Mouse (Mus musculus): Measurements from ENCODE around the gene Mmp24. TPM values are rescaled to one million over a fixed set of nuclear protein-coding genes. Genes with fewer than 3 reads are reported as not detected.
"Not testable (repeated sequence)": the region's sequence is repeated elsewhere in the genome, so short reads cannot be mapped to it uniquely, and the experiment has no call there.

Gene Mmp24
- total RNA-seq, 2 experiments from 2014 or later, result 35.6 to 37.8 TPM

GRCm38 (mm10) chr2:155818596-155819391, 43.7 kb downstream of the Mmp24 start:
- Histone ChIP-seq H3K4me3 (peak overlapping the region; percentile 78), H3K27ac (peak overlapping the region; percentile 99)
- intact Hi-C loops (cut with DNase I), result no loop called here
- no peak for TF ChIP-seq CTCF (IDR thresholded peaks at IDR 0.05)
- DNase-seq (ENCODE audit: extremely low spot score in 1 of 2, low spot score in 2 of 2), result peak; percentile 91 to 92

- TF ChIP-seq CTCF (IDR thresholded peaks at IDR 0.05), result no peak
- Histone ChIP-seq H3K27ac (peak within 1 kb of the TSS; percentile 99), H3K4me3 (peak within 1 kb of the TSS; percentile 78)
- intact Hi-C loops (cut with DNase I), result no loop called here
- DNase-seq (ENCODE audit: extremely low spot score in 1 of 2, low spot score in 2 of 2), result no peak
Measured at GRCm38 (mm10) chr2:155819392-155819448, 44.1 kb downstream of the Mmp24 start, which contains the start of gene BC029722. Gene BC029722, minus strand, starts transcription at chr2:155819426.

GRCm38 (mm10) chr2:155819449-155820251, 44.5 kb downstream of the Mmp24 start:
- intact Hi-C loops (cut with DNase I), result no loop called here
- peak overlapping the region; percentile 99 for H3K27ac ChIP-seq
- no peak for TF ChIP-seq CTCF (IDR thresholded peaks at IDR 0.05)
- no peak for DNase-seq (ENCODE audit: extremely low spot score in 1 of 2, low spot score in 2 of 2)
- peak overlapping the region; percentile 78 for H3K4me3 ChIP-seq

- no peak for DNase-seq (ENCODE audit: extremely low spot score in 1 of 2, low spot score in 2 of 2)
- no peak for TF ChIP-seq CTCF (IDR thresholded peaks at IDR 0.05)
- H3K4me3 ChIP-seq, result no peak overlapping the region
- intact Hi-C loops (cut with DNase I), result no loop called here
- H3K27ac ChIP-seq, result no peak overlapping the region
Measured at GRCm38 (mm10) chr2:155820779-155821178, 45.6 kb downstream of the Mmp24 start.

GRCm38 (mm10) chr2:155823722-155824121, 48.6 kb downstream of the Mmp24 start:
- no peak overlapping the region for H3K4me3 ChIP-seq
- TF ChIP-seq CTCF (IDR thresholded peaks at IDR 0.05), result no peak
- intact Hi-C loops (cut with DNase I), result no loop called here
- no peak for DNase-seq (ENCODE audit: extremely low spot score in 1 of 2, low spot score in 2 of 2)
- no peak overlapping the region for H3K27ac ChIP-seq

GRCm38 (mm10) chr2:155825904-155826629, 50.9 kb downstream of the Mmp24 start:
- DNase-seq (ENCODE audit: extremely low spot score in 1 of 2, low spot score in 2 of 2), result no peak
- intact Hi-C loops (cut with DNase I), result no loop called here
- Histone ChIP-seq H3K27ac (peak overlapping the region; percentile 77), H3K4me3 (peak overlapping the region; percentile 63)
- no peak for TF ChIP-seq CTCF (IDR thresholded peaks at IDR 0.05)

GRCm38 (mm10) chr2:155826630-155827424, 51.7 kb downstream of the Mmp24 start, which contains the start of gene Eif6:
Gene Eif6, minus strand, starts transcription at chr2:155826925.
- Histone ChIP-seq H3K27ac (peak within 1 kb of the TSS; percentile 77), H3K4me3 (peak within 1 kb of the TSS; percentile 63)
- peak; percentile 77 to 81 for DNase-seq (ENCODE audit: extremely low spot score in 1 of 2, low spot score in 2 of 2)
- TF ChIP-seq CTCF (IDR thresholded peaks at IDR 0.05), result no peak
- intact Hi-C loops (cut with DNase I), result no loop called here

- no peak for TF ChIP-seq CTCF (IDR thresholded peaks at IDR 0.05)
- H3K4me3 ChIP-seq, result no peak overlapping the region
- no peak for DNase-seq (ENCODE audit: extremely low spot score in 1 of 2, low spot score in 2 of 2)
- H3K27ac ChIP-seq, result no peak overlapping the region
- intact Hi-C loops (cut with DNase I), result no loop called here
Measured at GRCm38 (mm10) chr2:155830841-155831240, 55.7 kb downstream of the Mmp24 start.

- no peak overlapping the region for H3K4me3 ChIP-seq
- intact Hi-C loops (cut with DNase I), result no loop called here
- no peak for DNase-seq (ENCODE audit: extremely low spot score in 1 of 2, low spot score in 2 of 2)
- no peak; the same call in none of the 2 replicates for TF ChIP-seq CTCF (IDR thresholded peaks at IDR 0.05)
- H3K27ac ChIP-seq, result no peak overlapping the region
Measured at GRCm38 (mm10) chr2:155831302-155831701, 56.2 kb downstream of the Mmp24 start.

GRCm38 (mm10) chr2:155832087-155832486, 56.9 kb downstream of the Mmp24 start:
- intact Hi-C loops (cut with DNase I); H3K4me3 ChIP-seq; H3K27ac ChIP-seq; DNase-seq (ENCODE audit: extremely low spot score in 1 of 2, low spot score in 2 of 2): not testable (repeated sequence)
- TF ChIP-seq CTCF (IDR thresholded peaks at IDR 0.05), result peak; percentile 38

GRCm38 (mm10) chr2:155834732-155835131, 59.6 kb downstream of the Mmp24 start, which contains the start of gene Fam83c:
Gene Fam83c, minus strand, starts transcription at chr2:155834854.
- Histone ChIP-seq H3K4me3 (no peak within 1 kb of the TSS), H3K27ac (no peak within 1 kb of the TSS)
- TF ChIP-seq CTCF (IDR thresholded peaks at IDR 0.05), result no peak
- intact Hi-C loops (cut with DNase I), result no loop called here
- no peak for DNase-seq (ENCODE audit: extremely low spot score in 1 of 2, low spot score in 2 of 2)

Data from left cerebral cortex, adult 2 months (tissue).